Mouse (Mus musculus) hindbrain, embryonic 11.5 days (tissue): ENCODE measurements around the gene Trub2. TPM values are rescaled to one million over a fixed set of nuclear protein-coding genes. Genes with fewer than 3 reads are reported as not detected.

Source experiments
- ATAC-seq: fragments of 200-750 bp; cut with Nextera tagmentation; 2 replicates; pipeline ENCODE4 v1.8.0; 2017; ENCODE audit warnings: mild to moderate bottlenecking, moderate TSS enrichment, moderate library complexity; ENCODE audit not compliant: low FRiP score
- DNase-seq: peaks from one replicate; pipeline ENCODE4 v3.0.0-alpha.2; 2015; ENCODE audit warnings: low spot score
- H3K27ac ChIP-seq: fragments of 300-500 bp; sonication (generic); 2 replicates; pipeline ENCODE4 v1.5.1; 2014; ENCODE audit warnings: mild to moderate bottlenecking, low read depth, low read length
- H3K27me3 ChIP-seq: fragments of 300-500 bp; sonication (generic); 2 replicates; pipeline ENCODE4 v1.6.1; 2014; ENCODE audit warnings: mild to moderate bottlenecking, low read length, moderate library complexity, mixed read lengths; ENCODE audit not compliant: control insufficient read depth, insufficient read depth
- H3K36me3 ChIP-seq: fragments of 300-500 bp; sonication (generic); 2 replicates; pipeline ENCODE4 v1.6.1; 2014; ENCODE audit warnings: mild to moderate bottlenecking, low read length, moderate library complexity, mixed read lengths; ENCODE audit not compliant: control insufficient read depth, insufficient read depth
- H3K4me1 ChIP-seq: fragments of 300-500 bp; sonication (generic); replicated peaks from 2 replicates; pipeline ENCODE4 v1.6.1; 2014; ENCODE audit warnings: low read length, mixed read lengths; ENCODE audit not compliant: control insufficient read depth, insufficient read depth
- H3K4me2 ChIP-seq: fragments of 300-500 bp; sonication (generic); replicated peaks from 2 replicates; pipeline ENCODE4 v1.6.1; 2014; ENCODE audit warnings: mild to moderate bottlenecking, low read depth, low read length
- H3K4me3 ChIP-seq: fragments of 300-500 bp; sonication (generic); 2 replicates; pipeline ENCODE4 v1.5.1; 2014; ENCODE audit warnings: low read depth, low read length
- H3K9ac ChIP-seq: fragments of 300-500 bp; sonication (generic); 2 replicates; pipeline ENCODE4 v1.6.1; 2014; ENCODE audit warnings: low read depth, low read length
- H3K9me3 ChIP-seq: fragments of 300-500 bp; sonication (generic); 2 replicates; pipeline ENCODE4 v1.6.1; 2016; ENCODE audit warnings: low read length; ENCODE audit not compliant: control insufficient read depth
- WGBS: fragments of 180-500 bp; shearing (Covaris S2); extraction: QIAGEN DNeasy Blood & Tissue Kit; methylation state at CpG from one replicate; pipeline ENCODE4 v1.1.7; 2014; 5-methylcytosine and 5-hydroxymethylcytosine counted together
- polyA plus RNA-seq: library from polyadenylated mRNA; unstranded; fragments of >200 nt; fragmentation: Nextera tagmentation; extraction: Ambion mirVana; gene quantifications from 2 replicates; pipeline ENCODE4 v1.2.1, GENCODE M21; 2014

The Trub2 gene
- polyA plus RNA-seq, 1 experiment from 2014 or later: 30.2 TPM

DNA sequence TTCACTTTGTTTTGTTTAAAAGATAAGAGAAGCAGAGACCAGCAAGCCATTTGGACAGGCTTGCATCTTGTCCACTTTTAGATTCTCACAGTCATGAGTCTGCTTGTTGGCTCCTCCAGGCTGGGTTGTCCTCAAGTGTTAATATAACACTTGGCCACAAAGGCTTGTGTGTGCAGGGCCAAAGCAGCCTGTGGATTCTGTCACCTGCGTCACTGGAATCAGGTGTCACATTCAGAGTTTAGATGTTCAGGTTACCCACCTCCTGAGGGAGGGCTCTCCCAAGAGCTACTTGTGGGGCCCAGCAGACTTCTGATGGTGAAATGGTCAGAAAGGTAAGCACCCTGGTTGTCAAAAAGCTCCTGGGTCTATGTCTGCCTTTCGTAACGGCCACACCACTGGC lies 65.2 kb downstream of the Trub2 start:
- Histone ChIP-seq H3K9me3 (no peaks in the 10 kb centered on the region), H3K27ac (no peak overlapping the region), H3K36me3 (0 out of 2 replicates have a peak, but pooled peaks cover 5% of the 10 kb centered on the region), H3K4me3 (no peak overlapping the region), H3K4me2 (no peak overlapping the region), H3K9ac (no peak overlapping the region), H3K4me1 (no peaks in the 10 kb centered on the region), H3K27me3 (no peaks in the 10 kb centered on the region)
- DNase-seq: no peak
- no peak for ATAC-seq
- 93% methylated on average over 3 of the region's 3 CpGs for WGBS

DNA sequence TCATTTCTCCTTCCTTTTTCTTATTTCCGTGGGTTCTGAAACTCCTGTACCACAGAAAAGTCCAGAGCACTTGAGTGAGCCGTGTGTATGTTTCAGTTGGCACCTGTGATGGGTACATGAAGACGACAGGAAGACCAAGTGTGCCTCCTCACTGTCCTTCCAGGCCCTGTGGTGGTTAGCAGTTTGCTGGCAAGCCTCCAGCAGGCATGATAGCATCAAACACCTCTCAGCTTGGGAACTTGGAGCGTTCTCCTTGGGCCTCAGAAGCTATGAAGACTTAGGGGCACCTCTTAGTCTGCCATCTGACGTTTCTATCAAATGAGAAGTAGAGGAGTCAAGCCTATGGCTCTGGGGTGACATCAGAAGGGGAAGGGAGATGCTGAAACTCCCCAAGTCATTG lies 69.7 kb downstream of the Trub2 start:
- H3K36me3 ChIP-seq: 0 out of 2 replicates have a peak, but pooled peaks cover 5% of the 10 kb centered on the region
- no peak overlapping the region for H3K4me3 ChIP-seq
- WGBS: 94% methylated on average over 5 of the region's 5 CpGs
- DNase-seq: no peak
- no peak overlapping the region for H3K9ac ChIP-seq
- ATAC-seq: no peak
- no peak overlapping the region for H3K27ac ChIP-seq
- H3K27me3 ChIP-seq: no peaks in the 10 kb centered on the region
- no peak overlapping the region for H3K4me2 ChIP-seq
- H3K9me3 ChIP-seq: no peaks in the 10 kb centered on the region
- H3K4me1 ChIP-seq: no peaks in the 10 kb centered on the region

DNA sequence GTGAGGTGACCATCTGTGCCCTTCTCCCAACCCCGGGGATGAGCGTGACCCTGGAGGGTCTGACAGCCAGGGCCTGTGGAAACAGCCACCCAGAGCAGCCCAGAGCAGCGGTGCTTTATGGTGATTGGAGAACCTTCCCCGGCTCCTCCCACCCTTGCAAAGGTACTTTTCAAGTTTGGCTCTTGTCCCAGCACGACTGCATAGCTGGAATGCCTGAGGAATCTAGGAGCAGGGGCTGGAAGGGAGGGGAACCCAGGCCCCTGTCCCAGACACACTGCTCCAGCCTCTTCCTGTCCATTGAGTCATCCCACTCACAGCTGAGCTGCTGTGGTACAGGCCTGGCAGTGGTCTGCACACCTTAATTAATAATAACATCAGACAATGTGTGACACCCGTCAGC lies 71.6 kb downstream of the Trub2 start:
- Histone ChIP-seq H3K4me1 (no peaks in the 10 kb centered on the region), H3K4me2 (no peak overlapping the region), H3K27me3 (no peaks in the 10 kb centered on the region), H3K9ac (no peak overlapping the region), H3K36me3 (no peaks in the 10 kb centered on the region; the same call in 1 of the 2 replicates), H3K4me3 (no peak overlapping the region), H3K27ac (no peak overlapping the region), H3K9me3 (no peaks in the 10 kb centered on the region)
- DNase-seq (peak; percentile 22), ATAC-seq (no peak)
- 21% methylated on average over 6 of the region's 6 CpGs for WGBS

DNA sequence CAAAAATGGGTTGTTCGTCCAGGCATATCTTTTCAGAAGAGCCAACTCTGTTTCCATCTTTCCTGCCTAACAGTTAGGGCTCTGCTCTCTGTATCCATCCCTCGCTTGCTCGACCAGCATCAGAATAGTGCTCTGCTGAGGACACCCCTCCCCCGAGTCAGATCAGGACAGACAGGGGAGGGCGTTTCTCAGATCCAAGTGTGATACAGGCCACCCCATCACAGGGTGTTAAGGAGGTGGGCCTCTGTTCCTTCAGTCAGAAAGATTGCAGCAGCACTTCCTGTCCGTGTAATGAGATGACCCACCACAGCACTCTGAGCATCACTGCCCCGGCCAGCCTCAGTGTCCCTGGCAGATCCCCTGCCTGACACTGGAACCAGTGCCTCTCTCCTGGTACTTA lies 72.2 kb downstream of the Trub2 start:
- ATAC-seq (no peak), DNase-seq (no peak)
- WGBS: 45% methylated on average over 7 of the region's 7 CpGs
- Histone ChIP-seq H3K4me3 (no peak overlapping the region), H3K9me3 (no peaks in the 10 kb centered on the region), H3K4me2 (no peak overlapping the region), H3K9ac (no peak overlapping the region), H3K4me1 (no peaks in the 10 kb centered on the region), H3K27me3 (no peaks in the 10 kb centered on the region), H3K27ac (no peak overlapping the region), H3K36me3 (no peaks in the 10 kb centered on the region; the same call in 1 of the 2 replicates)

DNA sequence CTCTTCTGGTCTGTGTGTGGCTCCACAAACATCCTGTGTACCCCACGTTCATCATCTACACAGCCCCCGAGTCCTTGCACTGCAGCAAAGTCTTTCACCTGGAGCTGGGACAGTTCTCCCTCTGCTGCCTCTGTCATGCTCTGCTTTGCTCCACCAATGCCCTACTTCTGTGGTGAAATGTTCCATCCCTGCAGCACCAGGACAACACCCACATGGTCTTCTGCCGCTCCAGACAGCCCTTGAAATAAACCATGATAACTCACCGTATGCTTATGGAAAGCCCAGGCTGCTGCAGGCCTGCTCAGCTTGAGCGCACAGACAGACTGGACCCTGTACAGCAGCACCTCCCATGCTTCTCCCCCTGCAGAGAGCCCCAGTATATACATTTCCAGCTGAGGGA lies 74.2 kb downstream of the Trub2 start:
- Histone ChIP-seq H3K9ac (no peak overlapping the region), H3K27ac (no peak overlapping the region), H3K4me2 (no peak overlapping the region), H3K36me3 (no peaks in the 10 kb centered on the region; the same call in 1 of the 2 replicates), H3K4me3 (no peak overlapping the region), H3K4me1 (no peaks in the 10 kb centered on the region), H3K27me3 (no peaks in the 10 kb centered on the region), H3K9me3 (no peaks in the 10 kb centered on the region)
- no peak for DNase-seq
- 83% methylated on average over 5 of the region's 5 CpGs for WGBS
- no peak for ATAC-seq

DNA sequence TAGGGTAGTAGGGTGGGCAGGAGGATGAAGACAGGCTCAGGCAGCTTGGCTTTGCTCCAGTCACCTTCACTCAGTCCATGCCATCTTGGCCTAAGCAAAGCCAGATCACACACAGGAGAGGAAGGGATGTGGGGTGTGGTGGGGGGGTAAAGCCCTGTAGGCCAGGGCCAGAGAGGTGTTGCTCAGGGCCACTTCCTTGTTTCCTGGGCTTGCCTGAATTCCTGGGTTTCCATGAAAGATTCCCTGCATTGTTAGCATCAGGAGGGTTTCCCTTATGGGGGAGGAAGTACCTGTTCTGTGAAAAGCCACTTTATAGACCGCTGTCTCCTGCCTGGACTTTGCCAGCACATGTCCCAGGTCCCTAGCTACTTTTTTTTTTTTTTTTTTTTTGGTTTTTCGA lies 74.8 kb downstream of the Trub2 start:
- Histone ChIP-seq H3K27me3 (no peaks in the 10 kb centered on the region), H3K9ac (no peak overlapping the region), H3K27ac (no peak overlapping the region), H3K4me3 (no peak overlapping the region), H3K9me3 (no peaks in the 10 kb centered on the region), H3K4me2 (no peak overlapping the region), H3K4me1 (no peaks in the 10 kb centered on the region), H3K36me3 (no peaks in the 10 kb centered on the region; the same call in 1 of the 2 replicates)
- DNase-seq: no peak
- no peak for ATAC-seq
- 94% methylated on average over 1 of the region's 2 CpGs for WGBS

DNA sequence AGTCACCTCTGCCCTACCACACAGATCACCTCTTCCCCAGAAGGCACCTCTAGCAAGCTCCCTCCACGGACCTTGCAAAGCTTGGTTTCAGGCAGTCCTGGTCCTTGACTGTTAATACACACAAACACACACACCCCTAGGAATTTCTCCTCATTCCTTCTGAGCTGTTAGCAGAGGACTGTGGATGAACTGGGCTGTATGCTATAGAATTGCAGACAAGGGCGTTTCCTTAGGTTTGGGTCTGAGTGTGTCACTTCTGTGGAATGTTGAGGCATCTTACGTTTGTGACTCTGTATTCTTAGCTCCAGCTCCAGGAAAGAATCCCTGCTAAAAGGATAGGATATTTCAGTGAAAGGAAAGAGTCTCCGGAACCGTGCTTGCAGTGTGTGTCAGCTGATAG lies 76.4 kb downstream of the Trub2 start:
- H3K4me2 ChIP-seq: no peak overlapping the region
- H3K36me3 ChIP-seq: peaks cover 5% of the 10 kb centered on the region; the same call in 1 of the 2 replicates
- DNase-seq: no peak
- no peak overlapping the region for H3K4me3 ChIP-seq
- no peaks in the 10 kb centered on the region for H3K4me1 ChIP-seq
- no peak overlapping the region for H3K27ac ChIP-seq
- ATAC-seq: no peak
- no peaks in the 10 kb centered on the region for H3K27me3 ChIP-seq
- WGBS: 90% methylated on average over 5 of the region's 5 CpGs
- no peaks in the 10 kb centered on the region for H3K9me3 ChIP-seq
- no peak overlapping the region for H3K9ac ChIP-seq

Other genes with a start within 250 kb of the Trub2 start
- 13.3 and 14.3 TPM in 2 replicates for gene Rapgef1, start 168.8 kb downstream of the Trub2 start, polyA plus RNA-seq
- gene Gm13420, start 36.8 kb downstream of the Trub2 start, polyA plus RNA-seq: not detected in 2 replicates
- not detected in 2 replicates for gene Gm13547, start 29.2 kb downstream of the Trub2 start, polyA plus RNA-seq
- gene Coq4, start 1.0 kb downstream of the Trub2 start, polyA plus RNA-seq: 37.7 and 39.7 TPM in 2 replicates
- gene Slc27a4, start 14.1 kb upstream of the Trub2 start, polyA plus RNA-seq: 17.9 and 18.4 TPM in 2 replicates
- 17.4 and 29.0 TPM in 2 replicates for gene Urm1, start 31.6 kb upstream of the Trub2 start, polyA plus RNA-seq
- gene Cercam, start 80.7 kb upstream of the Trub2 start, polyA plus RNA-seq: 16.9 and 17.1 TPM in 2 replicates
- 83.2 and 89.0 TPM in 2 replicates for gene Odf2, start 100.7 kb upstream of the Trub2 start, polyA plus RNA-seq
- gene Gle1, start 146.9 kb upstream of the Trub2 start, polyA plus RNA-seq: 55.7 and 57.4 TPM in 2 replicates
- 172 and 192 TPM in 2 replicates for gene Sptan1, start 177.1 kb upstream of the Trub2 start, polyA plus RNA-seq